Mouse (Mus musculus): ENCODE measurements at regions not wholly inside any gene's neighbourhood (a gene's known extent, or its start where the extent isn't known, plus 50 kb on each side); places are given as distances from the start of the nearest gene placed in this dataset.

DNA sequence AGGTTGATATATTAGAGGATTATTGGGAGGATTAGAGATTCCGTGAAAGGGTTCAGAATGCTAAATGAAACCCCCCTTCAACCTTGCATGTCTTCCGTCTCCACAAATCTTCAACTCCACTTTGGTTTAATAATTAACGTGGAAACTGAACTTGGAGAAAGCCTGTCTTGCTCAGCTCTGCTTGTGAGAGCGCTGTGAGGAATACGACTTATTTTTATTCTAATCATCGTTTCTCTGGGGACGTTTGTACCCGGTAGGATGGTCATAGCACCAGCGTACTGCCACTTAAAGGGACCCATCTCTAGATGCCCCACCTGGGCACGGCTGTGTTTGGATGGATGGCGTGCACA lies 212.7 kb downstream of the Cdh26 start:
- DNase-seq = no peak
- intact Hi-C loops (cut with DNase I) = no loop called here

DNA sequence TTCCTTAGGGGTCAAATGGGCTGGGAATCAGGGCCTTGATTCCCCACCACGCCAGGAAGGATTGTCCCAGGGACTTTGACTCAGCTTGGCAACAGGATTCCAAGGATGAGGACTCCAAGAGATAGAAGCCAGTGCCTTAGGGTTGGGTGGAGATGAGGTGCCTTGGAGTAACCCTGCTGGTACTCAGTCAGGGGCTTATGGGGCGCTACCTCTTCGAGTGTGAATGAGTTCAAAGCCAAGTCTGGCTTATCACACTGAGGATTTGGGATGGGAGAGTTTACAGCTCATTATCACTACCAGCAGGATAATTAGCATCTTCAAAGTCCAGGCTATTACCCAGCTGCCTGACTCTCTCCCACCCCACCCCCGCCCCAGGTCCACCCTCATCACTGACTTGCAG lies 213.5 kb downstream of the Cdh26 start:
- no peak for DNase-seq
- intact Hi-C loops (cut with DNase I) = no loop called here

DNA sequence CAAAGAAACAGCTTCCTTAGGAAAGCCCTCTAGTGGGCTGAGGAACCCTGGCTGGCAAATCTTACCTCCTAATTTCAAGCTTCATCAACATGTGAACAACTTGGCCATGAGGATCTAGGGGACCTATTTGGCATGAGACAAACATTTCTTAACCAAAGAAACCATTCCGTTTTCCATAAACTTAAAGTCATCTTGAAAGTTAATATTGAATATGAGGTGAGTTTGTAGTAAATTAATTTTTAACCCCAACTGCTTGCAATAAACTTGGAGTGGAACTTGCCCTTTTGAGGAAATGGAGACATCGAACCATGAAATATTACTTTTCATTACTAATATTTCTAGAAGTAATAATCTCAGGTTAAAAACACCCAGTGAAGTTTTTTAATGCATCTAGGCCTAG lies 229.7 kb downstream of the Cdh26 start:
- no peak for DNase-seq
- intact Hi-C loops (cut with DNase I) = no loop called here

DNA sequence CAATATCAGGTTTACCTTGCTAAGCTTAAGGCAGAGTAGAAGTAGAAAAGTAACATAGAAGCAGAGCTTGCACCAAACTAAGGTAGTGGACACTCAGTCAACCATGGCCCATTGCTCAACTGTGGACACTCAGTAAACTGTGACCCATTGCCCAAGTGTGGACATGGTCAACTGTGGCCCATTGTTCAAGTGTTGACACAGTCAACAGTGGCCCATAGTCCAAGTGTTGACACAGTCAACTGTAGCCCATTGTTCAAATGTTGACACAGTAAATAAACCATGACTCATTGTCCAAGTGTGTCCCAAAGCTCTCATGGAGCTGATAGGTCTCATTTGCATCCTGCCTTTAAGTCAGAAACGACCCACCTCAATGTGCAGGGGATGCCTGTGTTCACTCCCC lies 232.1 kb downstream of the Cdh26 start:
- intact Hi-C loops (cut with DNase I) = loop anchor here (2.0 kb wide), 1 partner anchor 32 kb away; no protein-coding TSS in a partner anchor

DNA sequence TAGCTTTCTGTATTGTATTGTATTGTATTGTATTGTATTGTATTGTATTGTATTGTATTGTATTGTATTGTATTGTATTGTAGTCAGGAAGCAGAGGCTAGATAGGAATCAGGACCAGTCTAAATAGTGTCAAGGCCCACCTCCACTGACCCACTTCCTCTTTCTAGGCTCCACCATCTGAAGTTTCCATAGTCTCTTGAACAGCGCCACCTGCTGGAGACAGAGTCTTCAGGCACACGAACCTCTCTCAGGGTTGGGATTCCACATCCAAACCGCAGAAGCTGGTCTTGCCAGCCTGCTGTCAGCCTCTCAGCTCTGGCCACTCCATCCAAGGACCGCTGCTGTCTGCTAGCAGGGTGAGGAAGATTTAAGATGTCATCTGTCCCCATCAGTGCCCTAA lies 234.6 kb downstream of the Cdh26 start:
- intact Hi-C loops (cut with DNase I) = loop anchor here (2.0 to 5.0 kb wide), 2 partner anchors 90 to 238 kb away; no protein-coding TSS in a partner anchor
- peak in 1 of 2 experiments; percentile 13 for DNase-seq

More for the DNA sequence above, 232.1 kb downstream of the Cdh26 start:
- no peak for DNase-seq

DNA sequence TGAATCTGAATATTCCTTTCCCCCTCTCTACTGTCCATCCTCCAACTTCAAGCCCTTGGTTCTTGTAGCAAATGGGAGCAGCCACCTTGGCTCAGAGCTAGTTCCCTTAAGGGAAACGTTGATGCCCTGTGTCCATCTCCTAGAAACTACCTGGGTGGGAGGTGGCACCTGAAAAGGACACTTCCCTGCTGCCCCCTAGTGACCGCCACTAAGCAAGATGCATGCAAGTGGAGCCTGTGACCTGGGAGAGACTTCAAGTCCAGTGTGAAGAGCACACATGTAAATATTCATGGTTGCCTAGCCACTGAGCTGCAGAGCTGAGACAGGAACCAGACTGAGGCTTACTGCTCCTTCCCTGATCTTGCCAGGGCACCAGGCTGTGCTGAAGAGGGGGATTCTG lies 238.1 kb downstream of the Cdh26 start:
- DNase-seq = no peak
- intact Hi-C loops (cut with DNase I) = loop anchor here (5.0 kb wide), 1 partner anchor 241 kb away; no protein-coding TSS in a partner anchor

DNA sequence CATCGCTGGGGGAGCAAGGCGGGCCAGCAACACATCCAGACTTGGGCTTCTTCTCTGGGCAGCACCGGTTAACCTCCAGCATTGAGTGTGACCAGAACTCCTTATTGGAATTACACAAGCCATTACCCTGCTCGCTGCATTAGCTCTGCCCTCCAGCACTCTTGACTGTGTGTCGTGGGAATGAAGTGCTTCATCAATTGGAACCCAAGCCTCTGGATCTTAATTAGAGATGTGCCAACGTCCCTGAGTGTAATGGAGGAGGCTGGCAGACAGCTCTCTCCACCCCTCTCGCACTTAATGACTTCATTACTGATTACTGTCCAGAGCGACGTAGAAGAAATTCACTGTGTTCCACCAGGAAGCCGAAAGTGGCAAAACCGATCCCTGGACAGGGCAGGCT lies 240.6 kb downstream of the Cdh26 start:
- no peak for DNase-seq
- intact Hi-C loops (cut with DNase I) = no loop called here

DNA sequence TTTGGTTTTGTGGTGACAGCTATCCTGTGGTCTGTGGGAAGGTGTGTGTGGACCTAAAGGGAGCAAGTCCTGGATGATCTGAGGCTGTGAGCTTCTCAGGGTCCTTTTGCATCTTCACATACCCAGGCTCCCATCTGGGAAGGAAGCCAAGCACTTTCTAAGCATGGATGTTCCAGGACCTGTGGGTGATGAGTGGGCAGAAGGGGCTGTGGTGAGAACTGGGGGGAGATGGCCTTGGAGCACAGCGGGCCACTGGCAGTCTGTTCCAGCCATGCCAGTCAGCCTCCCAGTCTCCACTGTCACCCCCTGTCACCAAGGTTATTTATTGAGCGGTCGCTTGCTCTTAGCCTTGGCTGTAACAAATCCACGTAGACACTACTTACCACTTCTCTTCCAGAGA lies 243.3 kb downstream of the Cdh26 start:
- intact Hi-C loops (cut with DNase I) = no loop called here
- no peak for DNase-seq

DNA sequence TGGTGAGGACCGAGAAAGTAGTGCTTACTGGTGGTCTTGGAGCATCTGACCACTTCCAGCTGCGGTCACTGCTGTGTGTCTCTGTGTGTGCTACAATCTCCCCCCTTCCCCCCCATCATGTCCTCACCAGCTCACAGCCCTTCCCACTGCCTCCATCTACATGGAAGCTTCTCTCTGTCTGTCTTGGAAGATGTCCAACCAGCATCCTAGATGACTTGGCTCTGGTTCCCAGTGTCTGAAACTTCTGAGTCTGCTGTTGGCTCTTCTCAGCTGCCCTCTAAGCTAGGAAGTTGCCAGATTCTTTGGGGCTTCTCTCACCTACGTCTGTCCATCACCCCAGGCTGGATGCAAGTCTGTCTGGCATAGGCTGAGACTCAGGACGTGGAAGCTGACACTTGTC lies 244.3 kb downstream of the Cdh26 start:
- DNase-seq = no peak
- intact Hi-C loops (cut with DNase I) = no loop called here

DNA sequence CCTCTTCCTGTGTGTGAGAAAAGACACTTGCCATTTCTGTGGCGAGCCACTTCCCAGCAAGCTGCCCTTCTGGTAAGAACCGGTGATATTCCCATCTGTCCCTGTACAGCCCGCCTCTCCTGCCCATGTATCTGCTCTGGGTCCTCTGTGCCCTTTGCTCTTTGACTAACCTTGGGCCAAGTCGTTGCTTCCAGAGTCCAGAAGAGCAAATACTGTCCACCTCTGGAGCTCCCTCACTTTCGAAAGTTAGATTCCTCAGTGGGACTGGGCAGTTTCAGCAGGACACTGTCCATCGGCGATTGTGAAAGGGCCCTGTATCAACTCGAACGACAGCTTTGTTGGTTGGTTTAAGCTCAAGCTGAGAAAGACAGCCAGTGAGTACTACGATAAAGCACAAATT lies 246.6 kb downstream of the Cdh26 start:
- intact Hi-C loops (cut with DNase I) = no loop called here
- no peak for DNase-seq

DNA sequence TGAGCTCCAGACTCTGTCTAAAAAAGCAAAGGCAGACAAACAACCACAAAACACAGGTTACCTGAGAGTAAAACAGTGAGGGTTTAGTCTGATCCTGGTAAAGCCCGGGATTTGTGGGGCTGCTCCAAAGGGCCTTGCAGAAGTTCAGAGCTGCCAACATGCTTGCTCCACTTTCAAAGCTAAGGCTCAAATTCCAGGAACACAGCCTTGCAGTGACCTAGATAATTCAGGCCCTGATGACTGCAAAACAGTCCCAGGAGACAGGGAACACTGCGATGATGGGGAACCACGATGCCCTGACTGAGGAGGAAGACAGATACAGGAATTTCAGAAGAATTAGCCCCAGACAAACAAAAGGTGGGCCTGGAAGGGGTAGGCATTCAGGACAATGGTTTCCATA lies 250.0 kb downstream of the Cdh26 start:
- intact Hi-C loops (cut with DNase I) = no loop called here
- no peak for DNase-seq

DNA sequence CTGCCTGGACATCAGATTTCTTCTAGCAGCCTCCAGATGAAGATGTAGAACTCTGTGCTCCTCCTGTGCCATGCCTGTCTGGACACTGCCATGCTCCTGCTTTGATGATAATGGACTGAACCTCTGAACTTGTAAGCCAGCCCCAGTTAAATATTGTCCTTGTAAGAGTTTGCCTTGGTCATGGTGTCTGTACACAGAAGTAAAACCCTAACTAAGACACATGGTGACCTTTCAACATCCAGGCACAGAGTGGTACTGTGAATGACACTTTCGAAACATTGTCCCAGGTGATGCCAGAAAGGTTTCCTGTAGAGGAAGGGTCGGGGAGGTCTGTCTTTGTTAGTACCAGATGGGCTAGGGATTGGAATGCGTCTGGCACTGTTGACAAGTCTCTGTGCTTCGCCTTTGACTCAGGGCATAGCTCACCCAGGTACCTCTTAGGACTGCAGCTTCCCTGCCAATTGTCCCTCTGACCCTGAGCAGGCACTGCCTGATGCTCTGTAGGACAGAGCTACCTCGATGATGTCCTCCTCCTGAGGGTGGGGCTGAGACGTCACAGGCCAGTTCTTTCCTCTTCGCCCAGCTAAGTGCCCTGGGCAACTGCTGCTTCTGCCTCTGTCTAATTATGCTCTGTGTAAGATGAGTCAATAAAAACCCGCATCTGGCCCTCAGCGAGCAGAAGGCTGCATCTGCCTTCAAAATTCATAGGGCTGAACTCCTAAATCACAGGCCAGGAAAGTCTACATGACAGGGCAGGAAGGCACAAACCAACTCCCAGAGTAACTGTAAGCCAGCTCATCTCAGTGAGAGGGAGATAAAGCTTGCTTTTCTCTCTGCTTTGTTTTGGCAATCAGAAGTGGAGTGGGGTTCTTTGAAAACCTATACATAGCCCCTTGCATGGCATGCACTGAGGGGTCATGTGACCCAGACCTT lies 254.0 kb downstream of the Cdh26 start:
- intact Hi-C loops (cut with DNase I) = no loop called here

DNA sequence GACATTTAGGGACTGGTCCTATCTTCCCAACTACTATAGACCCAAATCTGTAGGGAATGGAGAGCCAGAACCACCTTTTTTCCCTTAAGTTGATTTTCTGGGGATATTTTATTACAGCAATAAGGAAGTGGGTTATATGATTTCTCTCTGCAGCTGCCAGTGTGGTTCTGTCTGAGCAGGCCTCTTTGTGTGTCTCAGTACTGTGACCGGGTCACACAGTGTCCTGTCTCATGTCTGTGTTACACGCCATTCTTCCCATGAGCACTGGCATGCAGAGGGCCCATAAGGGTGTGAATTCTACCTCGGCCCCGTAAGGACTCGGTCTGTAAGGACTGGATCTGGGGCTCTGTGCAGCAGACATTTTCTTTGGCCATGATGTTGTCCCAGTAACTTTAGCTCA lies 254.9 kb downstream of the Cdh26 start:
- DNase-seq = no peak
- intact Hi-C loops (cut with DNase I) = no loop called here

More for the DNA sequence above, 254.0 kb downstream of the Cdh26 start:
- no peak for DNase-seq

DNA sequence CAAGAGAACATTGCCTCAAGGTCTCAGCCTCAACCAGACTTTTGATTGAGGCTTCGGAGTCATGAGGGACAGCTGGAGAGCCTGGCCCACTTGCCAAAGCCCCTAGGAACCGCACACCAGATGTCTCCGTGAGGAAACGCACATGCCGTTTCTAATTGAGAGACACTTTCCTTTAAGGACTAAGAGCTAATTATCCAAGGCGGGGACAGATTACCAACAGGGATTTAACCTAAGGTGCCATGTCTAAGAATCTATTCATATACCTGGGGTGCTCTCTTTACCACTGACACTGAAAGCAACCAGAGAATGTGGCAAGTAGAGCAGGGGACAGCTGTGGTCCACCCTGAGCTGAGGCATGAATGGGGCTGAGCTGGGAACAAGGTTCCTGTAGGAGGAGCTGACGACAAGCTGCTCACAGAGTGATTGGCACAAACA lies 255.9 kb downstream of the Cdh26 start:
- DNase-seq = no peak
- intact Hi-C loops (cut with DNase I) = no loop called here

DNA sequence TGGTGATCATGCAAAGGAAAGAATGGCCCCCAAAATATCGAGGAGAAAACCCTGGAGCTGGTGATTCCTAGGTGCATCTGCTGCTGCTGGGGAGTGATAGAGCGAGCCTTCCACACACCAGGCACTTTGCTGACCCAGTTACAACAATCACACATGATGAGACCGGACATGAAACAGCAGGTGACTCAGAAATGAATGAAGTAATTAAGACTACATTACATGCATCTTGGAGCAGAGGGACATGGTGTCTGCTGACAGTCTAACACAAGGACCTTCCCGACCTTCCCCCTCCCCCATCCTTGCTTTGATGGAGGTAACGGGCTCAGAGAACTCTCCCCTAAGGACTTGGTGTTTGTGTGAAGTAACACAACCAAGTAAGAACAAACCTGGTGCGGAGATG lies 258.3 kb downstream of the Cdh26 start:
- intact Hi-C loops (cut with DNase I) = no loop called here
- no peak for DNase-seq

DNA sequence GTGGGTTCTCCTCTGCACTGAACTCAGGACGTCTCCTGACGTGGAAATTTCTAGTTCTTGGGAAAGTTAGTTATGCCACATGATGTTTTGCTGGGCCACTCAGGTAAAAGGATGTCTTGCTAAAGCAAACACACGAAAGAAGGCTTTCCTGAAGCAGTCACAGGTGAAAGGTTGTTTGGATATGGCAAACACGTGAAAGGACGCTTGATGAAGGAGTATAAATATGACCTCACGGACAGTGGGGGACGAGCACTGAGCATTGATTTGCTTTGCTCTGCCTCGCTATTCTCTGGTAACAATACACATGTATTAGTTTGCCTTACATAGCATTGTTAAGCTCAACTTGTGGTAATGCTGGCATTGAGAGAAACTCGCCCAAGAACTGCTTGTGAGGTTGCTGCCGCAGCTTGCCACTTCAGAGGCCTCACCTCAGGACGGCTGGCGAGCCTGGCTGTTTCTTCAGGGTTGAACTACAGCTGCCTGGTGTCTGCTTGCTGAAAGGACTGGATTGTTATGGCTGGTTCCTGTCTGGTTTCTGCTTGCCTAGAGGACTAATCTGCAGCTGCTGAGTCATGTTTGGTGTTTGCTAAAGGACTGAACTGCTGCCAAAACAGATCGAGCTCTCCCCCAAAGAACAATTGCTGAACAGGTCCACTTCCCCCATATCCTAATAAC lies 261.0 kb downstream of the Cdh26 start:
- intact Hi-C loops (cut with DNase I) = no loop called here

DNA sequence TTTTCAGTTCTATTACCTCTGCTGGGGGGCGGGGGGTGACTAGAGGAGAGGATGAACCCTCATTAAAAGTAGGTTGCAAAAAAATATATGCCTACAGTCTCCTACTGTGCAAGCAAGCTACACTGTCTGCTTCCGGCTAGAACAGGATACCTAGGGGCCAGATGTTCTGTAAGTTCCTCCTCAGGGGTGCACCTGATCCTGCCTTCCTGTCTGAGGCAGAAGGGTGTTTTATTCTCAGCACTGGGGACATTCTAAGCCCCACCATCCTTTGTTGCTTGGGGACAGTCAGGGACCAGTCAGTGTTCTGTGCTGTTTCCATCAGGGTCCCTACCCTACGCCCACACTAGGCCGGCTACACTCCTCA lies 261.5 kb downstream of the Cdh26 start:
- DNase-seq = no peak
- intact Hi-C loops (cut with DNase I) = no loop called here

More for the DNA sequence above, 261.0 kb downstream of the Cdh26 start:
- no peak for DNase-seq

DNA sequence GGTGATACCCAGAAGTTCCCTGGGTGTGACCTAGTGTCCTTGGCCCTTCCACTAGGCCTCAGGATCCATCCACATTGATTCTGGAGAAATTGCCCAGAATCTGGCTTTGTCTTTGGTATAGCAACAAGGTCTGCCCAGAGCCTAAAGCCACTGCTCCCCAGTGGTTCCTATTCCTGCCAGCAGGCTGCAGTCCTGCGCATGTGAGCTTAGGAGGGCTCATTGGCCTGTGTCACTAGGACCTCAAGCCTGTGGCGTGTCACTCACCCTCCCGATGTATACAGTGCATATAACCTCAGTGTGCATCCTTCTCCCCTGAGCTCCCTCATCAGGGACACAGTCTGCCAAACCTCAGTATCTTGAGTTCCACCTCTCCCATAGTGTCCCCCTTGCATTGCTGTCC lies 261.9 kb downstream of the Cdh26 start:
- no peak for DNase-seq
- intact Hi-C loops (cut with DNase I) = no loop called here

DNA sequence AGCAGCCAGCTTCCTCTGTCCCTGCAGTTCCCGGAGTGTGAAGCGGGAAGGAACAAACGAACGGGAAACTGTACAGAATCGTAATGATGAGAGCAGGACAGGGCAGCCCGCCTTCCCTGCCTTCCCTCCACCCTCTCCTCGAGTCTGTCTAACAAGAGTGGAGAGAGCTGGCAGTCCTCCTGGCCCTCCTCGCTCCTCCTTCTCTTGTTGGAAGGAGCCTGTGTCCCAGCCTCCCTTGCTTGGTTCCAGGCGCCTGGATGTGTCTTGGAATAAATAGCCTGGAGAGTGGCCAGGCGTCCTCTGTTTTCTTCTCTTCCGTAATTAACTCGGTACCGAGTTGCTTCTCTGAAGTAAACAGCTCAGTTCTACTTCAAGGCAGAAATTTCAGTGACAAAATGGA lies 268.3 kb downstream of the Cdh26 start:
- intact Hi-C loops (cut with DNase I) = no loop called here
- DNase-seq = peak; percentile 56 to 67

DNA sequence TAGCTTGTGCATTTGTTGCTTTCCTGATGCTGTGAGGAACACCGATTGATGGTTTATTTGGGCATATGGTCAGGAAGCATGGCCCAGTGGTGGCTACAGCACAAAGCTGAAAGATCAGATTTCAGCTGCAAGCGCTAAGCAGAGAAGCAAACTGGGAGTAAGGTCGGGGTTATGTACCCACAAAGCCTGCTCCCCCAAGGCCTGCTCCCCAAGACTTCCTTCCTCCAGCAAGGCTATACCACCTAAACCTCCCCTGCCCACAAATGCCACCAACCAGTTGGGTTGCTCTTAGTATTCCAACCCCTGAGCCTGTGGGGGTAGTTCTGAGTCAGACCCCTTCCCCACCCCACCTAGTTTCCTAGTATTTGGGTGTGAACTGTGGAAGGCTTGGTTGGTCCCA lies 270.5 kb downstream of the Cdh26 start:
- intact Hi-C loops (cut with DNase I) = no loop called here
- DNase-seq = no peak

DNA sequence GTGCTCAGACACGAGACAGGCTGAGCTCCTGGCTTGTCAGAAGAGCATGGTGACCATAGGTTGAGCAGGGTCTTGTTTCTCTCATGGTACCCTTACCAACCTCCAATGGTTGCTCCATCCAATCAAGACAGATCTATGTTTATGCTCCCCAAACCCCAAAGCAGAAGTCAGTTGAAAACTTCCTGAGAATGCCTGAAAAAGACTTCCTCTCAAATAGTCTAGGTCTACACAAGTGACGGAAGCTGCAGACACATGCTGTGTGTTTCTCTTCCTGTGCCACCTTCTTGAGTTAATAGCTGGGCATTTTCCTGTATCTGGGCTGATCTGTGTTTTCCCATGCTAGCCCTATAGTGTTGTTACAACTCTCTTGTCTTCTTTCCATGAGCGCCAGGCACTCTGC lies 274.2 kb downstream of the Cdh26 start:
- DNase-seq = no peak
- intact Hi-C loops (cut with DNase I) = no loop called here

DNA sequence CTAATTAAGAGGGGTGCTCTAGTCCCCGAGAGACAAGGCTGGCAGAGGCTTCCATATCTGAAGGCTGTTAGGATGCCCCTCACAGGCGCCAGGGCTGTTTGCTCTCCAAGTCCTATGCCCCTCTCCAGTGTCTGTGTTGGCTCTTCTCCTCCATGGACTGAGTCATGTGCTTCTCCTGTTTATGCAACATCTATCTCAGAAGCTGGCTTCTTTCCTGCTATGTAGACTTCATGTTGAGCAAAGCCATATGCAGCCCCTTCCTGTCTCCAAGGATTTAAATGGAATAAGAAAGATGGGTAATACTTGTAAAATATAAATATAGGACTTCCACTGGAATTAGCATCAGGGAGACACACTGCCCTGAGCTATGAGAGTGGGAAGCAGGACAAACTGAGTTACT lies 278.3 kb downstream of the Cdh26 start:
- DNase-seq = no peak
- intact Hi-C loops (cut with DNase I) = no loop called here

All from gastrocnemius, postnatal 36 days (tissue).